Mouse (Mus musculus) liver, embryonic 14.5 days (tissue): ENCODE measurements around the gene Mrgprb5. TPM values are rescaled to one million over a fixed set of nuclear protein-coding genes. Genes with fewer than 3 reads are reported as not detected.
"Not testable (repeated sequence)": the region's sequence is repeated elsewhere in the genome, so short reads cannot be mapped to it uniquely, and the experiment has no call there.

ENCODE experiments used
- ATAC-seq: fragments of 200-750 bp; cut with Nextera tagmentation; 2 replicates; pipeline ENCODE4 v1.8.0; 2017; ENCODE audit warnings: moderate number of reproducible peaks, mild to moderate bottlenecking, moderate library complexity; ENCODE audit not compliant: insufficient read depth
- DNase-seq, 3 experiments: peaks; one replicate each; pipeline ENCODE4 v3.0.0-alpha.2; 2012 to 2013; ENCODE audit warnings: low read depth in 3 of 3, low spot score in 3 of 3
- H3K27ac ChIP-seq: fragments of 300-500 bp; sonication (generic); 2 replicates; pipeline ENCODE4 v1.5.1; 2014; ENCODE audit warnings: moderate library complexity, mild to moderate bottlenecking, control low read depth, inconsistent platforms
- H3K27me3 ChIP-seq: fragments of 300-500 bp; sonication (generic); 2 replicates; pipeline ENCODE4 v1.6.1; 2014; ENCODE audit warnings: mild to moderate bottlenecking, low read length, moderate library complexity; ENCODE audit not compliant: control insufficient read depth, insufficient read depth
- H3K36me3 ChIP-seq: fragments of 300-500 bp; sonication (generic); replicated peaks from 2 replicates; pipeline ENCODE4 v1.6.1; 2014; ENCODE audit warnings: low read depth; ENCODE audit not compliant: control insufficient read depth, insufficient read depth
- H3K4me1 ChIP-seq, 2 experiments: fragments of 200-500 bp in 1 of 2; fragments of 300-500 bp in 1 of 2; sonication (generic) in 1 of 2; replicated peaks; 2 replicates each; pipeline ENCODE4 v1.6.1; 2012 to 2014; ENCODE audit warnings: antibody characterized with exemption in 1 of 2, inconsistent platforms in 1 of 2, low read length in 1 of 2; ENCODE audit not compliant: control insufficient read depth in 2 of 2, insufficient read depth in 2 of 2
- H3K4me2 ChIP-seq: fragments of 300-500 bp; sonication (generic); 2 replicates; pipeline ENCODE4 v1.6.1; 2014; ENCODE audit warnings: low read depth, mild to moderate bottlenecking, control low read depth, moderate library complexity
- H3K4me3 ChIP-seq, 2 experiments: fragments of 200-500 bp in 1 of 2; fragments of 300-500 bp in 1 of 2; sonication (generic) in 1 of 2; 2 replicates each; pipeline ENCODE4 v1.5.1; 2012 to 2014; ENCODE audit warnings: low read depth in 2 of 2, low read length in 2 of 2, mild to moderate bottlenecking in 2 of 2, control low read depth in 1 of 2, inconsistent platforms in 1 of 2, moderate library complexity in 1 of 2; ENCODE audit not compliant: insufficient read depth in 1 of 2
- H3K9ac ChIP-seq: fragments of 300-500 bp; sonication (generic); replicated peaks from 2 replicates; pipeline ENCODE4 v1.6.1; 2014; ENCODE audit warnings: mild to moderate bottlenecking, control low read depth, moderate library complexity
- H3K9me3 ChIP-seq: fragments of 300-500 bp; sonication (generic); 2 replicates; pipeline ENCODE4 v1.6.1; 2016; ENCODE audit warnings: low read length, mixed read lengths; ENCODE audit not compliant: control insufficient read depth
- CTCF ChIP-seq: IDR thresholded peaks from 2 replicates; pipeline ENCODE4 v1.5.1; 2016; ENCODE audit warnings: antibody characterized with exemption, low read depth, control low read depth
- EP300 ChIP-seq: IDR thresholded peaks from 2 replicates; pipeline ENCODE4 v1.6.1; 2016; ENCODE audit warnings: antibody characterized with exemption, low read depth
- WGBS: fragments of 180-500 bp; shearing (Covaris S2); extraction: QIAGEN DNeasy Blood & Tissue Kit; methylation state at CpG from one replicate; pipeline ENCODE4 v1.1.7; 2014; ENCODE audit not compliant: insufficient replicate concordance; 5-methylcytosine and 5-hydroxymethylcytosine counted together
- polyA plus RNA-seq, 2 experiments: library from polyadenylated mRNA; depleted of rRNA in 1 of 2; stranded (reverse) in 1 of 2; unstranded in 1 of 2; fragments of >200 nt; fragmentation: Nextera tagmentation in 1 of 2; extraction: Ambion mirVana in 1 of 2; gene quantifications; 2 replicates each; pipeline versions ENCODE4 v1.2.1 to v1.2.3; 2012 to 2014

Mrgprb5 gene
- polyA plus RNA-seq, 2 experiments, result not detected

DNA sequence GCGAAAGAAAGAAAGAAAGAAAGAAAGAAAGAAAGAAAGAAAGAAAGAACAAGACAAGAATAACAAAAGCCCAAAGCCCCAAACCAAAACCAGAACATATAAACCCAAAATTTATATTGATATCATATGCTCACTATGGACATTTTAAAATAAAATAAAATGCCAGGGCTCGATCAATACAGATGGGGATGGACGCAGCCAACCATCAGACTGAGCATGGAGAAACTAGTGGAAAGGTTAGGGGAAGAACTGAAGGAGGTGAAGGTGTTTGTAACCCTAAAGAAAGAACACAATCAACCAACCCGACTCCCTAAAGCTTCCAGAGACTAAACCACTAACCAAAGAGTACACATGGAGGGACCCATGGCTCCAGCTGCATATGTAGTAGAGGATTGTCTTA lies 36.1 kb downstream of the Mrgprb5 start:
- no peak for ATAC-seq
- H3K4me3 ChIP-seq, result no peak overlapping the region
- H3K36me3 ChIP-seq, result no peaks in the 10 kb centered on the region
- no peaks in the 10 kb centered on the region for H3K27me3 ChIP-seq
- H3K27ac ChIP-seq, result no peak overlapping the region
- H3K4me1 ChIP-seq, result no peaks in the 10 kb centered on the region
- no peak overlapping the region for H3K9ac ChIP-seq
- DNase-seq, result no peak
- H3K4me2 ChIP-seq, result no peak overlapping the region
- no peaks in the 10 kb centered on the region for H3K9me3 ChIP-seq
- TF ChIP-seq EP300 (no peak), CTCF (no peak)
- WGBS, result 37% methylated on average over 4 of the region's 4 CpGs

DNA sequence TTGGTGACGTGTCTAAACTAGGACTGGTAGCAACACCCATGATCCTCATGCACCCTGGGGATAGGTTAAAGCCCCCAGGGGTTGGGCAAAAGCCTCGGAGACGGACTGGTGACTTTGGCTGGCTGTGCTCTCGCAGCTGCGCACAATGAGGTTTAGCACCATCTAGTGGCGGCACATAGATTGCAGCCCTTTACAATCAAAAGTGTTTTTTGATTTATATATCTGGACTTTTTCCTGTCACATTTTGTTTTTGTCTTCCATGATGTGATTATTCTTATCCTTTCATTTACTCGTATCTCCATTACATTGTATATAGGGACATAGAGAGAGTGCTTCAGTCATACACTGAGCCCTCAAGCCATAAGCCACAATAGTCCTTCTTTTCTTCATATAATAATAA lies 36.6 kb downstream of the Mrgprb5 start:
- H3K9me3 ChIP-seq, H3K4me2 ChIP-seq, H3K9ac ChIP-seq, H3K4me1 ChIP-seq, ATAC-seq, H3K36me3 ChIP-seq, H3K27ac ChIP-seq, H3K4me3 ChIP-seq, H3K27me3 ChIP-seq, DNase-seq: not testable (repeated sequence)
- under 1% methylated on average over 4 of the region's 7 CpGs for WGBS
- TF ChIP-seq CTCF, result peak; percentile 38

GRCm38 (mm10) chr7:48131820-48132219 lies 37.0 kb downstream of the Mrgprb5 start:
- under 1% methylated on average over 11 of the region's 14 CpGs for WGBS
- H3K4me1 ChIP-seq, H3K27ac ChIP-seq, H3K27me3 ChIP-seq, DNase-seq, H3K9me3 ChIP-seq, ATAC-seq, H3K36me3 ChIP-seq: not testable (repeated sequence)
- H3K9ac ChIP-seq, result peak overlapping the region; percentile 34; the same call in 1 of the 2 replicates
- H3K4me2 ChIP-seq, result peak overlapping the region; percentile 53
- peak overlapping the region; percentile 16 to 35; a peak in 2 of 4 replicates for H3K4me3 ChIP-seq

DNA sequence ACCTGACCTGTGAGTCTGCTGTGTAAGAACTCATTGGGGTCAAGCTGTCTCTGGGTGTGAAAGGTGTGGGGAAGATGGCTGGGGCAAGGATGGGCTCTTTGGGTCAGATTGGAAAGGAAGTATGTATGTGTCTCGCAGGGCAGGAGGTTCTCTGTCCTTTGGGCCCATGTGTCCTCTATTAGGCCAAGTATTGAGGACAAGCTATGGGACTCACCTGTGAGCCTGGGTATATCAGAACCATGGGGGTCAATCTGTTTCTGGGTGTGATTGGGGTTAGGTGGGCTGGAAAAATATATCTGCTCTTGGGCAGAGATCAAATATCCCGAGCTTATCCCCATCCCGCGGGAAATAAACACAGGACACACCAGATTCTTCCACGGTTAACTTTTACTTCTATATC lies 45.0 kb downstream of the Mrgprb5 start:
- H3K9ac ChIP-seq, result no peak overlapping the region
- H3K9me3 ChIP-seq, result no peaks in the 10 kb centered on the region
- H3K4me3 ChIP-seq, result no peak overlapping the region
- ATAC-seq (no peak), DNase-seq (no peak)
- no peak overlapping the region for H3K4me2 ChIP-seq
- WGBS, result 68% methylated on average over 5 of the region's 5 CpGs
- no peaks in the 10 kb centered on the region for H3K36me3 ChIP-seq
- no peak overlapping the region for H3K27ac ChIP-seq
- H3K27me3 ChIP-seq, result no peaks in the 10 kb centered on the region
- TF ChIP-seq EP300 (no peak), CTCF (no peak)
- no peaks in the 10 kb centered on the region for H3K4me1 ChIP-seq

Other genes starting within 250 kb of the Mrgprb5 start
- not detected in 2 replicates for gene Mrgpra4, start 186.9 kb downstream of the Mrgprb5 start, polyA plus RNA-seq (2012; rRNA removed)
- not detected in 2 replicates for gene Mrgpra4, start 186.9 kb downstream of the Mrgprb5 start, polyA plus RNA-seq (2014; fragmentation: Nextera tagmentation; extraction: Ambion mirVana)
- gene Mrgprx1, start 141.4 kb downstream of the Mrgprb5 start, polyA plus RNA-seq (2012; rRNA removed), result not detected in 2 replicates
- gene Mrgprx1, start 141.4 kb downstream of the Mrgprb5 start, polyA plus RNA-seq (2014; fragmentation: Nextera tagmentation; extraction: Ambion mirVana), result not detected in 2 replicates
- not detected in 2 replicates for gene Mrgprb4, start 30.3 kb upstream of the Mrgprb5 start, polyA plus RNA-seq (2012; rRNA removed)
- gene Mrgprb4, start 30.3 kb upstream of the Mrgprb5 start, polyA plus RNA-seq (2014; fragmentation: Nextera tagmentation; extraction: Ambion mirVana), result not detected in 2 replicates
- gene Mrgprb8, start 219.5 kb upstream of the Mrgprb5 start, polyA plus RNA-seq (2012; rRNA removed), result not detected in 2 replicates
- not detected in 2 replicates for gene Mrgprb8, start 219.5 kb upstream of the Mrgprb5 start, polyA plus RNA-seq (2014; fragmentation: Nextera tagmentation; extraction: Ambion mirVana)